Mouse (Mus musculus) spleen, postnatal 10 days (tissue): Measurements from ENCODE around the gene Galnt18.

Experiments
- DNase-seq, 2 experiments: peaks; one replicate each; pipeline ENCODE4 v3.0.0; 2021 to 2022; ENCODE audit warnings: low spot score in 2 of 2

The Galnt18 gene

GRCm38 (mm10) chr7:111771251-111771801 is 8.5 kb downstream of the Galnt18 start:
- DNase-seq, result no peak

GRCm38 (mm10) chr7:111770585-111770984 is 9.2 kb downstream of the Galnt18 start:
- DNase-seq, result no peak

GRCm38 (mm10) chr7:111766145-111766767 is 13.5 kb downstream of the Galnt18 start:
- DNase-seq, result no peak

- DNase-seq, result no peak
Observed at GRCm38 (mm10) chr7:111762754-111763153, 17.0 kb downstream of the Galnt18 start.

GRCm38 (mm10) chr7:111748571-111749071 is 31.2 kb downstream of the Galnt18 start:
- no peak for DNase-seq

GRCm38 (mm10) chr7:111744770-111745169 is 35.0 kb downstream of the Galnt18 start:
- DNase-seq, result no peak

GRCm38 (mm10) chr7:111741595-111741994 is 38.2 kb downstream of the Galnt18 start:
- no peak for DNase-seq

GRCm38 (mm10) chr7:111740091-111740490 is 39.7 kb downstream of the Galnt18 start:
- no peak for DNase-seq

GRCm38 (mm10) chr7:111739371-111739765 is 40.4 kb downstream of the Galnt18 start:
- no peak for DNase-seq

GRCm38 (mm10) chr7:111738456-111739370 is 41.1 kb downstream of the Galnt18 start:
- DNase-seq, result no peak

- DNase-seq, result no peak
Observed at GRCm38 (mm10) chr7:111737426-111737825, 42.4 kb downstream of the Galnt18 start.

- DNase-seq, result no peak
Observed at GRCm38 (mm10) chr7:111736365-111736764, 43.4 kb downstream of the Galnt18 start.

GRCm38 (mm10) chr7:111730346-111731269 is 49.2 kb downstream of the Galnt18 start:
- no peak for DNase-seq

- no peak for DNase-seq
Observed at GRCm38 (mm10) chr7:111726928-111727327, 52.8 kb downstream of the Galnt18 start.

GRCm38 (mm10) chr7:111724730-111725129 is 55.0 kb downstream of the Galnt18 start:
- no peak for DNase-seq

- no peak for DNase-seq
Observed at GRCm38 (mm10) chr7:111724004-111724403, 55.8 kb downstream of the Galnt18 start.

- no peak for DNase-seq
Observed at GRCm38 (mm10) chr7:111721308-111721698, 58.5 kb downstream of the Galnt18 start.

GRCm38 (mm10) chr7:111720511-111721307 is 59.1 kb downstream of the Galnt18 start:
- DNase-seq, result no peak

- no peak for DNase-seq
Observed at GRCm38 (mm10) chr7:111718900-111719299, 60.9 kb downstream of the Galnt18 start.

GRCm38 (mm10) chr7:111714639-111715360 is 65.0 kb downstream of the Galnt18 start:
- no peak for DNase-seq
